14 mouse cellular contexts compared by ENCODE assay signal in genomic region chr2:145515956-145516355, GRCm38 (mm10).
"Had no signal": no experiment of that assay in that cellular context is flagged by ENCODE, and none has a peak within 500 bp of the region (broad histone marks: within the 10 kb centered on the region; RNA-seq: fewer than 3 reads in every experiment).

No protein-coding gene starts in this region.

- H3K27me3 ChIP-seq: liver, embryonic 12.5 days; midbrain, embryonic 12.5 days; neural tube, embryonic 12.5 days had no signal

- H3K9ac ChIP-seq: liver, embryonic 12.5 days; liver, embryonic 14.5 days; lung, embryonic 14.5 days; midbrain, embryonic 12.5 days; neural tube, embryonic 12.5 days had no signal

- ATAC-seq: liver, embryonic 12.5 days had no signal

- H3K4me2 ChIP-seq: liver, embryonic 12.5 days; lung, embryonic 14.5 days; midbrain, embryonic 12.5 days; neural tube, embryonic 12.5 days had no signal

- H3K36me3 ChIP-seq: liver, embryonic 12.5 days; midbrain, embryonic 12.5 days; neural tube, embryonic 12.5 days had no signal

- H3K9me3 ChIP-seq: liver, embryonic 12.5 days; midbrain, embryonic 12.5 days; neural tube, embryonic 12.5 days had no signal

- H3K4me3 ChIP-seq: liver, embryonic 12.5 days; midbrain, embryonic 12.5 days; neural tube, embryonic 12.5 days had no signal

- H3K27ac ChIP-seq: liver, embryonic 12.5 days; liver, embryonic 14.5 days; macrophage; midbrain, embryonic 12.5 days; neural tube, embryonic 12.5 days had no signal

- DNase-seq: lung, adult 18-20 months; lung, embryonic 14.5 days; lung, postnatal 14 days; lung, postnatal 36 days; midbrain, embryonic 14.5 days; right cerebral cortex, postnatal 14 days; thymus, adult 2 months; thymus, postnatal 25 days; thymus, postnatal 4 days had no signal

- H3K4me1 ChIP-seq: liver, embryonic 12.5 days; midbrain, embryonic 12.5 days; neural tube, embryonic 12.5 days had no signal
